Comparison of ENCODE assay signal across 30 mouse cellular contexts in genomic region chrX:13251683-13252082, GRCm38 (mm10).
"Had no signal": no experiment of that assay in that cellular context is flagged by ENCODE, and none has a peak within 500 bp of the region (broad histone marks: within the 10 kb centered on the region; RNA-seq: fewer than 3 reads in every experiment).

No protein-coding gene starts in this region.

- H3K9ac ChIP-seq: limb, embryonic 12.5 days; limb, embryonic 13.5 days; limb, embryonic 15.5 days; liver, embryonic 12.5 days; liver, embryonic 13.5 days; liver, embryonic 14.5 days; liver, embryonic 15.5 days; liver, postnatal 0 days; lung, embryonic 14.5 days; lung, embryonic 15.5 days; midbrain, embryonic 12.5 days; midbrain, embryonic 13.5 days; midbrain, embryonic 15.5 days had no signal

- H3K4me2 ChIP-seq: limb, embryonic 12.5 days; limb, embryonic 13.5 days; limb, embryonic 15.5 days; liver, embryonic 11.5 days; liver, embryonic 12.5 days; liver, embryonic 13.5 days; liver, embryonic 15.5 days; lung, embryonic 14.5 days; lung, embryonic 15.5 days; midbrain, embryonic 11.5 days; midbrain, embryonic 12.5 days; midbrain, embryonic 13.5 days; midbrain, embryonic 15.5 days had no signal

- H3K27ac ChIP-seq: left cerebral cortex, adult 2 months; limb, embryonic 10.5 days; limb, embryonic 12.5 days; limb, embryonic 13.5 days; limb, embryonic 15.5 days; liver, embryonic 12.5 days; liver, embryonic 13.5 days; liver, embryonic 14.5 days; liver, embryonic 15.5 days; lung, embryonic 15.5 days; macrophage; midbrain, embryonic 10.5 days; midbrain, embryonic 12.5 days; midbrain, embryonic 13.5 days; midbrain, embryonic 15.5 days had no signal

- H3K4me3 ChIP-seq: left cerebral cortex, adult 2 months; limb, embryonic 10.5 days; limb, embryonic 12.5 days; limb, embryonic 13.5 days; limb, embryonic 15.5 days; liver, embryonic 12.5 days; liver, embryonic 13.5 days; liver, embryonic 15.5 days; lung, embryonic 15.5 days; megakaryocyte, embryonic 14.5 days; midbrain, embryonic 10.5 days; midbrain, embryonic 12.5 days; midbrain, embryonic 13.5 days; midbrain, embryonic 15.5 days; myocyte had no signal

- H3K4me1 ChIP-seq: limb, embryonic 10.5 days; limb, embryonic 12.5 days; limb, embryonic 13.5 days; limb, embryonic 15.5 days; liver, embryonic 12.5 days; liver, embryonic 13.5 days; liver, embryonic 15.5 days; lung, embryonic 15.5 days; midbrain, embryonic 10.5 days; midbrain, embryonic 12.5 days; midbrain, embryonic 13.5 days; midbrain, embryonic 15.5 days had no signal

- H3K27me3 ChIP-seq: limb, embryonic 15.5 days; liver, embryonic 12.5 days; liver, embryonic 13.5 days; liver, embryonic 15.5 days had no signal

- H3K36me3 ChIP-seq: limb, embryonic 10.5 days; limb, embryonic 12.5 days; limb, embryonic 13.5 days; limb, embryonic 15.5 days; liver, embryonic 12.5 days; liver, embryonic 13.5 days; liver, embryonic 15.5 days; lung, embryonic 15.5 days; midbrain, embryonic 10.5 days; midbrain, embryonic 12.5 days; midbrain, embryonic 13.5 days; midbrain, embryonic 15.5 days had no signal

- DNase-seq: left cerebral cortex, postnatal 4 days; liver; liver, embryonic 13.5 days; liver, postnatal 0 days; lung, adult 18-20 months; lung, adult 2 months; lung, embryonic 14.5 days; lung, postnatal 14 days; lung, postnatal 36 days; lung, postnatal 4 days; midbrain, embryonic 14.5 days had no signal

- H3K9me3 ChIP-seq: limb, embryonic 10.5 days; limb, embryonic 12.5 days; limb, embryonic 13.5 days; limb, embryonic 15.5 days; liver, embryonic 12.5 days; liver, embryonic 13.5 days; liver, embryonic 15.5 days; lung, embryonic 15.5 days; midbrain, embryonic 10.5 days; midbrain, embryonic 12.5 days; midbrain, embryonic 13.5 days; midbrain, embryonic 15.5 days had no signal

- ATAC-seq: liver, embryonic 12.5 days; liver, postnatal 0 days; midbrain, embryonic 13.5 days; midbrain, embryonic 15.5 days; midbrain, embryonic 16.5 days had no signal
